Mouse (Mus musculus) hindbrain, embryonic 10.5 days (tissue): Measurements from ENCODE around the gene Rnf220. TPM values are rescaled to one million over a fixed set of nuclear protein-coding genes. Genes with fewer than 3 reads are reported as not detected.

Experiments used
- DNase-seq: peaks from one replicate; pipeline ENCODE4 v3.0.0-alpha.2; 2017; ENCODE audit warnings: low spot score
- H3K27ac ChIP-seq: fragments of 300-500 bp; sonication (generic); 2 replicates; pipeline ENCODE4 v1.5.1; 2016; ENCODE audit warnings: mild to moderate bottlenecking, moderate library complexity
- H3K27me3 ChIP-seq: fragments of 300-500 bp; sonication (generic); 2 replicates; pipeline ENCODE4 v1.6.1; 2016; ENCODE audit warnings: mild to moderate bottlenecking; ENCODE audit not compliant: poor library complexity, insufficient read depth, severe bottlenecking
- H3K36me3 ChIP-seq: fragments of 300-500 bp; sonication (generic); 2 replicates; pipeline ENCODE4 v1.6.1; 2016; ENCODE audit warnings: mild to moderate bottlenecking, moderate library complexity
- H3K4me1 ChIP-seq: fragments of 300-500 bp; sonication (generic); replicated peaks from 2 replicates; pipeline ENCODE4 v1.6.1; 2016; ENCODE audit warnings: mild to moderate bottlenecking
- H3K4me3 ChIP-seq: fragments of 300-500 bp; sonication (generic); 2 replicates; pipeline ENCODE4 v1.5.1; 2016; ENCODE audit warnings: mild to moderate bottlenecking, moderate library complexity
- H3K9me3 ChIP-seq: fragments of 300-500 bp; sonication (generic); 2 replicates; pipeline ENCODE4 v1.6.1; 2016; ENCODE audit warnings: mild to moderate bottlenecking, moderate library complexity
- WGBS: fragments of 180-500 bp; shearing (Covaris S2); methylation state at CpG from one replicate; pipeline ENCODE4 v1.1.7; 2016; 5-methylcytosine and 5-hydroxymethylcytosine counted together
- polyA plus RNA-seq: library from polyadenylated mRNA; unstranded; fragments of >200 nt; fragmentation: Nextera tagmentation; extraction: Ambion mirVana; gene quantifications from 2 replicates; pipeline ENCODE4 v1.2.1, GENCODE M21; 2016

Gene Rnf220
- polyA plus RNA-seq, 1 experiment from 2014 or later, result 101 TPM

DNA sequence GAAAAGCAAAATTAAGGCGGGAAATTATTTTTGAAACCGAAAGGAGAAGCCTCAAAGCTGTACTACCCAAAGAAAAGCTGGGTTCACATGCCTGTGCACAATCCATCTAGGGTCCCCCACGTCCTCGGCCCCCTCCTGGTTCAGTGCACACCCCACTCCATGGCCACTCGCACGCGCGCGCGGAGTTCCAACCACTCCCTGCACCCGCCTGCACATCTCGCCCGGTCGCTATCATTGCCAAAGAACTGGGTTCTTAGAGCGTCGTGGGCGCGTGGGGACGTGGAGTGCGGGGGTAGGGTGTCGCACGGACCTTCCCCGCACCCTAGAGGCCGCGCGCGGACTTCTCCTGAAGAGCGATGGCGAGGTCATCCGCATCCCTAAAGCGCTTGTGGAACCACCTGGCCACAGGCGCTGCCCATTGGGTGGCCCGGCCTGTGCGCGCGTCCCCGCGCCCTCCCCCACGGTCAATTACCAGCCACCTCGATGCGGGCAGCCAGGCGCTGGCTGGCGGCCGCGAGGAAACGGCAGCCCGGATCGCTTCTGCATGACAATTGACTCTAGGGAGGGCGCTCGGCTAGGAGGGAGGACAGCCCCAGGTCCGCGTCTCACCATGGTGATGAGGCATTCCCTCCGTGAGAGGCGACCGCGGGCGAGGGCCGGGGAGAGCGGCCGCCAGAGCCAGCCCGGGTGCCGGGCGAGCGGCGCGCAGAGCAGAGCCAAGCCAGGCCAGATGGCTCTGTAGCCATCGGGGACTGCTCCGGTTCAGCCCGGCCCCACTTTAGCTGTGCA lies 12.4 kb downstream of the Rnf220 start:
- H3K27me3 ChIP-seq, result peaks cover 77% of the 10 kb centered on the region
- peaks cover 4% of the 10 kb centered on the region; the same call in 1 of the 2 replicates for H3K36me3 ChIP-seq
- H3K4me1 ChIP-seq, result peaks cover 61% of the 10 kb centered on the region
- peak; percentile 85 for DNase-seq
- peak overlapping the region; percentile 86 for H3K27ac ChIP-seq
- peak overlapping the region; percentile 57 for H3K4me3 ChIP-seq
- H3K9me3 ChIP-seq, result no peaks in the 10 kb centered on the region
- 1% methylated on average over 69 of the region's 69 CpGs for WGBS

DNA sequence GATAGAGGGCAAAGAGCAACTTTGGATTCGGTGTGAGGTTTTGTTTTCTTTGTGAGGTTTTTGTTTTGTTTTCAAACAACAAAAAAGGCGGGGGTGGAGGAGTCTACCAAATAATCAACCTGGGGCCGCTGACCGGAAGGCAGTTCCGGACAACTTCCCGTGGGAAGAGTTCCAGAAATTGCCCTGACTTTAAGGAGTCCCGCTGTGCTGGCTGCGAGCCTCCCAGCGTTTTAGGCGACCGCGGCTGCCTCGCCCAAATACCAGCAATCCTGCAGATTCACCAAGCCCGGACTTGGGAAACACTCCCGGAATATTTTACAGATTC lies 13.0 kb downstream of the Rnf220 start:
- peak overlapping the region; percentile 86 for H3K27ac ChIP-seq

DNA sequence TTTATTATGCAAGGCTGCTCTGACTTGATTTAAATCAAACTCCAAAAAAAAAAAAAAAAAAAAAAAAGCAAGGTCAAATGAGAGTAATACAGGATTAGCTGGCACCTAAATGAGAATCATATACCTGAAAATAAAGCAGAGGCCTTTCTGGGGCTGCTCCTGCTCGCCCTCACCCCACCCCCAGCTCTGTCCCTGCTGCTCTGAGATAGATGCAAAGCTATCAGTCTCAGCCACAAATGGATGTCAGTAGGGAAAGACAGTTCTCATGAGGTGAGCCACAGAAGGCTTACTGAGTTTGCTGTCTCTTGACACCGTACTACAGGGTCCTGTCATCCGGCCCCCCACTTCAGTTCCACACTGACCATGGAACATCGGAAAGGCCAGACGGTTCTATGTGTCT lies 14.7 kb downstream of the Rnf220 start:
- no peak overlapping the region for H3K27ac ChIP-seq
- peaks cover 71% of the 10 kb centered on the region for H3K4me1 ChIP-seq
- WGBS, result 78% methylated on average over 5 of the region's 5 CpGs
- DNase-seq, result no peak
- no peak overlapping the region for H3K4me3 ChIP-seq
- H3K27me3 ChIP-seq, result peaks cover 74% of the 10 kb centered on the region
- H3K36me3 ChIP-seq, result peaks cover 4% of the 10 kb centered on the region
- H3K9me3 ChIP-seq, result no peaks in the 10 kb centered on the region

More for the DNA sequence above, 13.0 kb downstream of the Rnf220 start:
- Histone ChIP-seq H3K9me3 (no peaks in the 10 kb centered on the region), H3K4me1 (peaks cover 62% of the 10 kb centered on the region), H3K36me3 (no peaks in the 10 kb centered on the region; the same call in 1 of the 2 replicates), H3K27me3 (peaks cover 75% of the 10 kb centered on the region), H3K4me3 (peak overlapping the region; percentile 57)
- under 1% methylated on average over 15 of the region's 15 CpGs for WGBS
- DNase-seq, result peak; percentile 54

- H3K27ac ChIP-seq, result peak overlapping the region; percentile 70
- H3K4me1 ChIP-seq, result peaks cover 63% of the 10 kb centered on the region
- no peaks in the 10 kb centered on the region for H3K9me3 ChIP-seq
- peaks cover 7% of the 10 kb centered on the region for H3K36me3 ChIP-seq
- no peak overlapping the region for H3K4me3 ChIP-seq
- WGBS, result 35% methylated on average over 11 of the region's 11 CpGs
- peak; percentile 43 for DNase-seq
- H3K27me3 ChIP-seq, result peaks cover 74% of the 10 kb centered on the region
Observed at GRCm38 (mm10) chr4:117480611-117481445, 16.0 kb downstream of the Rnf220 start.

DNA sequence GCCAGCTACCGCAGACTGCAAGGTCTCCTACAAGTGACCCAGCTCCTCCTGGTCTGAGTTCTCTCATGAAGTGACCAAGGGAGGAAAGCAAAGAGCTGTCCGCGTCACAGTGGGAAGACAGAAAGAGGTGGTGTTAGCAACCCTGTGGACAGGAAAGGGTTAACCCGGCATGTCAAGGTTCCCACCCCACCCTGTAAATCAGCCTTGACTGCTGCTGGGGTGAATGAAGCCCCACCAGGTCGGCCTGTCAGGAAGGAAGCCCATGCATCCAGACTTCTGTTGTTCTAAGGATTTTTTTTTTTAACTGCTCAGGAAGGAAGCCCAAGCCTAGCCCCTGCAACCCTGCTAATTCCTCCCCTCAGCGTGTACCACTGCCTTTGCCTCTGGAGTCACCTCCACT lies 16.9 kb downstream of the Rnf220 start:
- H3K36me3 ChIP-seq, result peaks cover 7% of the 10 kb centered on the region
- no peak for DNase-seq
- no peaks in the 10 kb centered on the region for H3K9me3 ChIP-seq
- WGBS, result 52% methylated on average over 6 of the region's 6 CpGs
- H3K4me1 ChIP-seq, result peaks cover 59% of the 10 kb centered on the region
- peak overlapping the region; percentile 25; the same call in 1 of the 2 replicates for H3K27ac ChIP-seq
- H3K27me3 ChIP-seq, result peaks cover 74% of the 10 kb centered on the region
- no peak overlapping the region for H3K4me3 ChIP-seq

DNA sequence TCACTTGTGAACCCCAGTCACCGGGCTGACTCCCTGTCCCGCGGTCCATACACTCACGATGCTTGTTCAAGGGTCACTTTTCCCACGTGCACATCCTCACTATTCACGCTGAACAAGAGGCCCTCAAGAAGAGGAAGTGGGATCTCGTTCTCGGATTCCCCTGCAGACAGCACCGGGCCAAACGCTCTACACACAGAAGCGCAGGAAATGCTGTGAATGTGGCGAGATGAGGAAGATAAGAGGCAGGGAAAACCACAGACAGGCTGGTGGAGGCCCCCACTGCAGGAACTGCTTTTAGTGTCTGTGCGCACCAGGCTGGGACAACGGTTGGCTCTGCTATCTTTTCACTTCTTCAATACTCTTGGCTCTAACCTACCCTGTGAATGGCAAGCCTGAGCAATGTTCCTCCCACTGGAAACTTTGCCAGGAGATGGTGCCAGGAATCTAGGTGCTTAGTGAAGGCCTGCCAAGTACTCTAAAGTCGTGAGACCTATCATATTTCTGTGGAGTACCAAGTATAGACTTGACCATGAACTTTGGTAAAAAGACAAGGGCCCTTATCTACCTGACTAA lies 18.7 kb downstream of the Rnf220 start:
- peaks cover 82% of the 10 kb centered on the region for H3K27me3 ChIP-seq
- 83% methylated on average over 15 of the region's 15 CpGs for WGBS
- DNase-seq, result no peak

DNA sequence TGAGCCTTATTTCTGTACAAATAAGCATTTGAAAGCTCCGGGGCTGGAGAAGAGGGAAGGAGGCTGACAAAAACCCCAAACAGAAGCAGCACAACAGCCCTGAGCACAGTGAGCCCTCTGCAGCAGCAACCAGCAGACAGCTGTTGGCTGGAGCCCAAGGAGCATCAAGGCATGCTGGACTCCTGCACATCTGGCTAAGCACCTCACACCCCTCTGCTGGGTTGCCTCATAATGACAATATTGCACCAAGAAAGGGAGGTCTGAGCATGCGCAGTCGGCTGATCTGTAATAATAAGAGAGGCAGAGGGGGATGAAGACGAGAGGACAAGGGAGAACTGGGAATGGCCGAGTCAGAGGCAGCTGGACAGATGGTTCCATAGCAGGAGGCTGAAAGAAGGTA lies 19.5 kb downstream of the Rnf220 start:
- H3K9me3 ChIP-seq, result no peaks in the 10 kb centered on the region
- WGBS, result 71% methylated on average over 5 of the region's 5 CpGs
- H3K27ac ChIP-seq, result no peak overlapping the region
- no peak for DNase-seq
- peaks cover 78% of the 10 kb centered on the region for H3K27me3 ChIP-seq
- H3K4me1 ChIP-seq, result peaks cover 47% of the 10 kb centered on the region
- H3K36me3 ChIP-seq, result peaks cover 13% of the 10 kb centered on the region
- H3K4me3 ChIP-seq, result no peak overlapping the region

More for the DNA sequence above, 18.7 kb downstream of the Rnf220 start:
- H3K9me3 ChIP-seq, result no peaks in the 10 kb centered on the region
- peaks cover 47% of the 10 kb centered on the region for H3K4me1 ChIP-seq
- H3K4me3 ChIP-seq, result no peak overlapping the region
- no peak overlapping the region for H3K27ac ChIP-seq
- peaks cover 7% of the 10 kb centered on the region for H3K36me3 ChIP-seq

GRCm38 (mm10) chr4:117476777-117477176 lies 20.1 kb downstream of the Rnf220 start:
- 63% methylated on average over 4 of the region's 4 CpGs for WGBS
- no peak overlapping the region for H3K4me3 ChIP-seq
- H3K9me3 ChIP-seq, result no peaks in the 10 kb centered on the region
- H3K4me1 ChIP-seq, result peaks cover 46% of the 10 kb centered on the region
- no peak for DNase-seq
- H3K36me3 ChIP-seq, result peaks cover 19% of the 10 kb centered on the region
- H3K27me3 ChIP-seq, result peaks cover 72% of the 10 kb centered on the region
- no peak overlapping the region for H3K27ac ChIP-seq

DNA sequence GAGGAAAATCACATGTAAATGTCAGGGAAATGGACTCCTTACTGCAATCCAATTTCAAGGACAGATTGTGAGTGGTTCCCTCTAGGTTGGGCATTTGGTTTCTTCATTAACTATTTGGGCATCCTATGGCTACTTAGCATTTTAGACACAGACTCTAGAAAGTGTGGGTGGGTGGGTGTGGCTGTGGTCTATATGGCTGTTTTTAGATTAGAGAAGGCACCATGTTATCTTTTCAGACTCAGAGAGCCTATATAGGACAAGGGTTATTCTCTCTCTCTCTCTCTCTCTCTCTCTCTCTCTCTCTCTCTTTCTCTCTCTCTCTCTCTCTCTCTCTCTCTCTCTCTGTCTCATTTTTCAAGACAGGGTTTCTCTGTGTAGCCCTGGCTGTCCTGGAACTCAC lies 20.5 kb downstream of the Rnf220 start:
- H3K27me3 ChIP-seq, result peaks cover 67% of the 10 kb centered on the region
- no peak overlapping the region for H3K27ac ChIP-seq
- peaks cover 19% of the 10 kb centered on the region for H3K36me3 ChIP-seq
- no peaks in the 10 kb centered on the region for H3K9me3 ChIP-seq
- peaks cover 42% of the 10 kb centered on the region for H3K4me1 ChIP-seq
- no peak for DNase-seq
- H3K4me3 ChIP-seq, result no peak overlapping the region

DNA sequence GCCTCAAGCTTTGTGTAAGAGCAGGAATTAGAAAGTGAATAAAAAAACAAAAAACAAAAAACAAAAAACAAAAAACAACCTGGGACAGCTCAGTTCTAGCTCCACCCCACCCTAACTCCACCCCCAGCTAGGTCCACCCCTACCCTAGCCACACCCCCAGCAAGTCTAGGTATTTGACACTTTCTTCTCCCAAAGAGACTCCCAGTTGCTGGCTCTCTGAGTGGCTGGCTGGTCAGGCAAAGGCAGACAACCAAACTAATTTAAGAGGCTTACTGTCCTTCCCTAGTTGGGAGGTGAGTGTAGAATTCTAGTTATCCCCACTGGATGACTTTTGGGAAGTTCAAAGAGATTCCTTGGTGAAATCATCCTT lies 22.9 kb downstream of the Rnf220 start:
- Histone ChIP-seq H3K27me3 (peaks cover 54% of the 10 kb centered on the region), H3K4me1 (peaks cover 22% of the 10 kb centered on the region; the same call in 1 of the 2 replicates), H3K36me3 (peaks cover 19% of the 10 kb centered on the region), H3K9me3 (no peaks in the 10 kb centered on the region), H3K27ac (no peak overlapping the region), H3K4me3 (no peak overlapping the region)
- no peak for DNase-seq

GRCm38 (mm10) chr4:117473291-117473984 lies 23.4 kb downstream of the Rnf220 start:
- peaks cover 19% of the 10 kb centered on the region for H3K36me3 ChIP-seq
- H3K4me1 ChIP-seq, result peaks cover 22% of the 10 kb centered on the region; the same call in 1 of the 2 replicates
- 83% methylated on average over 14 of the region's 14 CpGs for WGBS
- peaks cover 50% of the 10 kb centered on the region for H3K27me3 ChIP-seq
- H3K27ac ChIP-seq, result no peak overlapping the region
- no peaks in the 10 kb centered on the region for H3K9me3 ChIP-seq
- no peak overlapping the region for H3K4me3 ChIP-seq
- no peak for DNase-seq

- H3K27me3 ChIP-seq, result peaks cover 15% of the 10 kb centered on the region
- H3K9me3 ChIP-seq, result no peaks in the 10 kb centered on the region
- 73% methylated on average over 4 of the region's 4 CpGs for WGBS
- peaks cover 20% of the 10 kb centered on the region for H3K36me3 ChIP-seq
- H3K27ac ChIP-seq, result no peak overlapping the region
- no peak for DNase-seq
- H3K4me3 ChIP-seq, result no peak overlapping the region
- peaks cover 30% of the 10 kb centered on the region for H3K4me1 ChIP-seq
Observed at GRCm38 (mm10) chr4:117469471-117469870, 27.4 kb downstream of the Rnf220 start.
